Mouse (Mus musculus) CH12.LX (cell line): ENCODE results near the gene Rnf31. TPM values are rescaled to one million over a fixed set of nuclear protein-coding genes. Genes with fewer than 3 reads are reported as not detected.
A peak's percentile ranks its signal among the peaks of the same experiment; 100 is the strongest.

ENCODE experiments used
- DNase-seq: peaks from one replicate; pipeline ENCODE4 v3.0.0-alpha.2; 2013; ENCODE audit errors: extremely low read depth
- H3K27ac ChIP-seq: 2 replicates; pipeline ENCODE4 v1.5.1; 2012; ENCODE audit warnings: low read depth, mild to moderate bottlenecking, control low read depth, moderate library complexity; ENCODE audit not compliant: insufficient read depth
- H3K27me3 ChIP-seq: replicated peaks from 2 replicates; pipeline ENCODE3; 2012; ENCODE audit warnings: inconsistent platforms
- H3K36me3 ChIP-seq, 2 experiments: replicated peaks in 1 of 2; 2 replicates each; pipeline versions ENCODE3 to v1.6.1; 2012; ENCODE audit warnings: inconsistent platforms in 1 of 2, low read length in 1 of 2, mild to moderate bottlenecking in 1 of 2, mixed read lengths in 1 of 2, moderate library complexity in 1 of 2; ENCODE audit not compliant: control insufficient read depth in 1 of 2, insufficient read depth in 1 of 2
- H3K4me1 ChIP-seq, 2 experiments: 2 replicates each; pipeline ENCODE4 v1.6.1; 2012; ENCODE audit warnings: inconsistent platforms in 1 of 2, moderate library complexity in 1 of 2; ENCODE audit not compliant: insufficient read depth in 2 of 2, control insufficient read depth in 1 of 2
- H3K4me2 ChIP-seq: 2 replicates; pipeline ENCODE4 v1.6.1; 2012; ENCODE audit warnings: low read depth, mild to moderate bottlenecking, control low read depth; ENCODE audit not compliant: poor library complexity, insufficient read depth, severe bottlenecking
- H3K4me3 ChIP-seq, 3 experiments: fragments of 150-350 bp in 1 of 3; sonication (generic) in 1 of 3; replicated peaks in 1 of 3; 2 replicates each; pipeline versions ENCODE3 to v1.5.1; 2011 to 2012; ENCODE audit warnings: low read depth in 2 of 3, low read length in 2 of 3, mild to moderate bottlenecking in 2 of 3, moderate library complexity in 2 of 3, control low read depth in 1 of 3, improper control_type of control experiment in 1 of 3, inconsistent platforms in 1 of 3, mixed read lengths in 1 of 3; ENCODE audit not compliant: poor library complexity in 1 of 3
- H3K79me2 ChIP-seq: replicated peaks from 2 replicates; pipeline ENCODE4 v1.6.1; 2012; ENCODE audit warnings: mild to moderate bottlenecking, moderate library complexity; ENCODE audit not compliant: control insufficient read depth, poor library complexity, insufficient read depth, severe bottlenecking; ENCODE audit errors: extremely low read depth
- H3K9ac ChIP-seq: 2 replicates; pipeline ENCODE4 v1.6.1; 2012; ENCODE audit warnings: low read depth, mild to moderate bottlenecking, control low read depth, moderate library complexity; ENCODE audit not compliant: insufficient read depth
- H3K9me3 ChIP-seq: replicated peaks from 2 replicates; pipeline ENCODE3; 2012; ENCODE audit warnings: low read length, inconsistent platforms, mixed read lengths
- BHLHE40 ChIP-seq: IDR thresholded peaks from 2 replicates; pipeline ENCODE4 v1.6.1; 2011; ENCODE audit warnings: mild to moderate bottlenecking, low read depth, low read length, improper control_type of control experiment
- CHD2 ChIP-seq: IDR thresholded peaks from 2 replicates; pipeline ENCODE4 v1.6.1; 2011; ENCODE audit warnings: low read length, improper control_type of control experiment
- CTCF ChIP-seq, 2 experiments: IDR thresholded peaks in 1 of 2; conservative IDR thresholded peaks in 1 of 2; 2 replicates each; pipeline ENCODE4 v1.5.1; 2011 to 2012; ENCODE audit warnings: low read depth in 2 of 2, low read length in 2 of 2, improper control_type of control experiment in 1 of 2, inconsistent platforms in 1 of 2, mild to moderate bottlenecking in 1 of 2, moderate library complexity in 1 of 2
- E2F4 ChIP-seq: IDR thresholded peaks from 2 replicates; pipeline ENCODE4 v1.6.1; 2011; ENCODE audit warnings: low read depth, low read length, improper control_type of control experiment; ENCODE audit not compliant: insufficient replicate concordance
- GABPA ChIP-seq: IDR thresholded peaks from 2 replicates; pipeline ENCODE4 v1.6.1; 2012; ENCODE audit warnings: low read depth, low read length, improper control_type of control experiment, inconsistent platforms; ENCODE audit not compliant: insufficient replicate concordance
- JUN ChIP-seq: IDR thresholded peaks from 2 replicates; pipeline ENCODE4 v1.6.1; 2011; ENCODE audit warnings: low read depth, mild to moderate bottlenecking, low read length, improper control_type of control experiment, moderate library complexity; ENCODE audit not compliant: insufficient read depth
- JUND ChIP-seq: conservative IDR thresholded peaks from 2 replicates; pipeline ENCODE4 v1.6.1; 2011; ENCODE audit warnings: low read depth, low read length, improper control_type of control experiment
- KAT2A ChIP-seq: IDR thresholded peaks from 2 replicates; pipeline ENCODE4 v1.6.1; 2012; ENCODE audit warnings: low read length, improper control_type of control experiment, inconsistent platforms; ENCODE audit not compliant: insufficient replicate concordance
- MAFK ChIP-seq: IDR thresholded peaks from 2 replicates; pipeline ENCODE4 v1.6.1; 2011; ENCODE audit warnings: low read length, improper control_type of control experiment; ENCODE audit not compliant: insufficient replicate concordance
- MAX ChIP-seq: IDR thresholded peaks from 2 replicates; pipeline ENCODE4 v1.6.1; 2011; ENCODE audit warnings: low read length, improper control_type of control experiment
- MAZ ChIP-seq: IDR thresholded peaks from 2 replicates; pipeline ENCODE4 v1.6.1; 2012; ENCODE audit warnings: low read depth, mild to moderate bottlenecking, inconsistent platforms, low read length, improper control_type of control experiment, moderate library complexity
- MXI1 ChIP-seq: IDR thresholded peaks from 2 replicates; pipeline ENCODE4 v1.6.1; 2011; ENCODE audit warnings: mild to moderate bottlenecking, low read depth, low read length, improper control_type of control experiment
- NRF1 ChIP-seq: IDR thresholded peaks from 2 replicates; pipeline ENCODE4 v1.6.1; 2014; ENCODE audit warnings: low read depth, mild to moderate bottlenecking, inconsistent platforms, low read length, improper control_type of control experiment, moderate library complexity
- PAX5 ChIP-seq: IDR thresholded peaks from 2 replicates; pipeline ENCODE4 v1.6.1; 2012; ENCODE audit warnings: low read length, inconsistent platforms, mixed read lengths
- POLR2A ChIP-seq: IDR thresholded peaks from 2 replicates; pipeline ENCODE4 v1.6.1; 2011; ENCODE audit warnings: low read depth, mild to moderate bottlenecking, improper control_type of control experiment, low read length
- POLR2AphosphoS2 ChIP-seq: IDR thresholded peaks from 2 replicates; pipeline ENCODE4 v1.6.1; 2011; ENCODE audit warnings: low read depth, low read length, improper control_type of control experiment
- RAD21 ChIP-seq: IDR thresholded peaks from 2 replicates; pipeline ENCODE4 v1.6.1; 2011; ENCODE audit warnings: low read depth, mild to moderate bottlenecking, low read length, improper control_type of control experiment, moderate library complexity
- SIN3A ChIP-seq: IDR thresholded peaks from 2 replicates; pipeline ENCODE4 v1.6.1; 2012; ENCODE audit warnings: low read length, improper control_type of control experiment, inconsistent platforms
- TBP ChIP-seq: conservative IDR thresholded peaks from 2 replicates; pipeline ENCODE4 v1.6.1; 2011; ENCODE audit warnings: low read depth, low read length, improper control_type of control experiment
- TCF12 ChIP-seq: IDR thresholded peaks from 2 replicates; pipeline ENCODE4 v1.6.1; 2014; ENCODE audit warnings: low read depth, mild to moderate bottlenecking, inconsistent platforms, low read length, improper control_type of control experiment
- UBTF ChIP-seq: IDR thresholded peaks from 2 replicates; pipeline ENCODE4 v1.6.1; 2012; ENCODE audit warnings: low read depth, mild to moderate bottlenecking, inconsistent platforms, low read length, improper control_type of control experiment, moderate library complexity
- ZC3H11A ChIP-seq: IDR thresholded peaks from 2 replicates; pipeline ENCODE4 v1.6.1; 2012; ENCODE audit warnings: low read depth, mild to moderate bottlenecking, inconsistent platforms, low read length, improper control_type of control experiment
- ZMIZ1 ChIP-seq: IDR thresholded peaks from 2 replicates; pipeline ENCODE4 v1.6.1; 2012; ENCODE audit warnings: low read depth, mild to moderate bottlenecking, inconsistent platforms, low read length, improper control_type of control experiment
- ZNF384 ChIP-seq: IDR thresholded peaks from 2 replicates; pipeline ENCODE4 v1.6.1; 2012; ENCODE audit warnings: low read depth, low read length, improper control_type of control experiment, inconsistent platforms
- dilution Hi-C: fragments of 300-500 bp; cut with MboI; formaldehyde crosslinking; loops from 2 replicates; pipeline ENCODE4 v1.14.3; 2020; ENCODE audit warnings: low sequenced_read_pairs; ENCODE audit not compliant: extremely low pct_unique_long_range_greater_than_20kb, extremely low pct_ligation_motif_present
- in situ Hi-C: fragments of 300-500 bp; cut with MboI; formaldehyde crosslinking; loops from 3 replicates; pipeline ENCODE4 v1.14.3; 2019; ENCODE audit warnings: low sequenced_read_pairs, low pct_ligation_motif_present, low pct_unique_long_range_greater_than_20kb, mixed read lengths
- polyA plus RNA-seq: library from polyadenylated mRNA; unstranded; fragments of >175 nt; gene quantifications from 2 replicates; pipeline ENCODE4 v1.2.1, GENCODE M21; 2012; ENCODE audit warnings: low read depth; ENCODE audit not compliant: insufficient read length
- total RNA-seq, 2 experiments: library from RNA; depleted of rRNA; stranded (reverse); fragments of 300-350 nt in 1 of 2; fragments of >200 nt in 1 of 2; gene quantifications; 2 replicates each; pipeline ENCODE4 v1.2.3; 2012 to 2014

The Rnf31 gene
- total and polyA plus RNA-seq, 3 experiments: 3.8 to 22.6 (median 15.9) TPM

DNA sequence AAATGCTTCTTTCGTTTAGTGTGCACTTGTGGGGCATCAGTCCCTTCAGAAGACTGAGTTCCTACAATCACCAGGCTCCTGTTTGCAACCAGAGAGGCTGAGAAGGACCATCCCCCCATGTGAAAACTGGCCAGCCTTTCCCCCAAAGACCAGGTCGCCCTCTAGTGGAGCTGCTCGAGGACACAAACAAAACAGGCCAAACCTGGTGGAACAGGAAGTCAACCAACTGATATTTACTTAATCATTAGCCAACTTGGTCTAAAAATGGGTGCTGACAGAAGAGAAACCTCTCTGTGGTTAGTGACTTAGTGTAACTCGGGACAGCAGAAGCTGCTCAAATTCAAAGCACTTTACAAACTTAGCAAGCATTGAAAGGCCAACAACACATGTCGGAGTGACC, 34.5 kb upstream of the Rnf31 start (continued):
- peak; percentile 92 for TF ChIP-seq CHD2
- no peak; the same call in 1 of the 2 replicates for TF ChIP-seq MXI1
- TF ChIP-seq ZC3H11A: peak; percentile 22; the same call in 1 of the 2 replicates
- TF ChIP-seq TBP: peak; percentile 54; the same call in 1 of the 2 replicates
- TF ChIP-seq SIN3A: peak; percentile 83; the same call in 1 of the 2 replicates
- TF ChIP-seq MAX: peak; percentile 32; the same call in 1 of the 2 replicates
- TF ChIP-seq CTCF (conservative IDR thresholded peaks at IDR 0.05 in 1 of 2, IDR thresholded peaks at IDR 0.05 in 1 of 2; ENCODE audit: low read depth in 2 of 2, low read length in 2 of 2): peak; percentile 48 to 96; a peak in 3 of 4 replicates
- no peak for TF ChIP-seq GABPA
- TF ChIP-seq UBTF: no peak
- no peak for TF ChIP-seq MAFK
- TF ChIP-seq E2F4: no peak

DNA sequence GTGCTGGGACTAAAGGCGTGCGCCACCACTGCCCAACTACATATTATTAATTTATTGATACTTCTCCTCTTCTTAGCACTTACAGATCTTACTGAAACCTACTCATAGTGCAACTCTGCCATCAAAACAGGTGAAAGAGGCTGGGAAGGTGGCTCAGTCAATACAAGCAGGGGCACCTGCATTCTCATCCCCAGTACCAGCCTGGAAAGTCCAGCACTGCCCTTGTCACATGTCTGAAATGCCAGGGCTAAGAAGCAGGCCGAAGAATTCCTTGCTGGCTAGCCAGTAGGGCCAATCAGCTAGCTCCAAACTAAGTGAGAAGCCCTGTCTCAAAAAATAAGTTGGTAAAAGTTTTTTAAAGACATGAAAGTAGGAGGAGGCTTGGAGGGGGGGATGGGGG, 33.9 kb upstream of the Rnf31 start:
- in situ Hi-C loops (no loop called here), dilution Hi-C loops (no loop called here)
- H3K9me3 ChIP-seq: no peaks in the 10 kb centered on the region
- no peaks in the 10 kb centered on the region for H3K27me3 ChIP-seq
- H3K4me1 ChIP-seq: peaks cover 9 to 35% of the 10 kb centered on the region in 2 experiments
- DNase-seq: no peak
- TF ChIP-seq ZMIZ1: no peak
- TF ChIP-seq KAT2A: no peak
- no peak for TF ChIP-seq POLR2AphosphoS2
- TF ChIP-seq MAFK: no peak
- TF ChIP-seq GABPA: no peak
- no peak for TF ChIP-seq BHLHE40
- no peak for TF ChIP-seq E2F4
- TF ChIP-seq NRF1: no peak
- no peak for TF ChIP-seq MAZ
- no peak for TF ChIP-seq SIN3A
- no peak for TF ChIP-seq RAD21
- TF ChIP-seq PAX5: no peak
- no peak for TF ChIP-seq POLR2A
- no peak for TF ChIP-seq MAX
- TF ChIP-seq JUND: no peak
- TF ChIP-seq ZNF384: no peak
- no peak for TF ChIP-seq CHD2
- TF ChIP-seq JUN: no peak
- no peak for TF ChIP-seq TCF12
- no peak for TF ChIP-seq TBP
- no peak overlapping the region for H3K4me3 ChIP-seq
- H3K9ac ChIP-seq: peak overlapping the region; percentile 53; the same call in 1 of the 2 replicates
- peak overlapping the region; percentile 47 for H3K4me2 ChIP-seq
- peak overlapping the region; percentile 86 for H3K27ac ChIP-seq
- H3K79me2 ChIP-seq: peaks cover 6% of the 10 kb centered on the region; the same call in 1 of the 2 replicates
- peaks cover 0 to 7% of the 10 kb centered on the region in 2 experiments for H3K36me3 ChIP-seq
